Mouse (Mus musculus) midbrain, embryonic 12.5 days (tissue): ENCODE results near the gene Qtrt1. TPM values are rescaled to one million over a fixed set of nuclear protein-coding genes. Genes with fewer than 3 reads are reported as not detected.

Experiments used
- ATAC-seq: fragments of 200-750 bp; cut with Nextera tagmentation; 2 replicates; pipeline ENCODE4 v1.8.0; 2017; ENCODE audit warnings: low read depth, moderate TSS enrichment, moderate library complexity; ENCODE audit not compliant: low FRiP score
- H3K27ac ChIP-seq: fragments of 300-500 bp; sonication (generic); replicated peaks from 2 replicates; pipeline ENCODE4 v1.5.1; 2016; ENCODE audit warnings: mild to moderate bottlenecking
- H3K27me3 ChIP-seq: fragments of 300-500 bp; sonication (generic); 2 replicates; pipeline ENCODE4 v1.6.1; 2016; ENCODE audit warnings: mild to moderate bottlenecking
- H3K36me3 ChIP-seq: fragments of 300-500 bp; sonication (generic); 2 replicates; pipeline ENCODE4 v1.6.1; 2016
- H3K4me1 ChIP-seq: fragments of 300-500 bp; sonication (generic); 2 replicates; pipeline ENCODE4 v1.6.1; 2016
- H3K4me2 ChIP-seq: fragments of 300-500 bp; sonication (generic); replicated peaks from 2 replicates; pipeline ENCODE4 v1.6.1; 2016; ENCODE audit warnings: mild to moderate bottlenecking, moderate library complexity
- H3K4me3 ChIP-seq: fragments of 300-500 bp; sonication (generic); 2 replicates; pipeline ENCODE4 v1.5.1; 2016; ENCODE audit warnings: mild to moderate bottlenecking
- H3K9ac ChIP-seq: fragments of 300-500 bp; sonication (generic); replicated peaks from 2 replicates; pipeline ENCODE4 v1.6.1; 2016; ENCODE audit warnings: mild to moderate bottlenecking, moderate library complexity
- H3K9me3 ChIP-seq: fragments of 300-500 bp; sonication (generic); 2 replicates; pipeline ENCODE4 v1.6.1; 2016; ENCODE audit warnings: mild to moderate bottlenecking
- WGBS: fragments of 180-500 bp; shearing (Covaris S2); methylation state at CpG from one replicate; pipeline ENCODE4 v1.1.7; 2016; 5-methylcytosine and 5-hydroxymethylcytosine counted together
- polyA plus RNA-seq: library from polyadenylated mRNA; unstranded; fragments of >200 nt; fragmentation: Nextera tagmentation; extraction: Ambion mirVana; gene quantifications from 2 replicates; pipeline ENCODE4 v1.2.1, GENCODE M21; 2016

Gene Qtrt1
- polyA plus RNA-seq, 1 experiment from 2014 or later, result 50.7 TPM

DNA sequence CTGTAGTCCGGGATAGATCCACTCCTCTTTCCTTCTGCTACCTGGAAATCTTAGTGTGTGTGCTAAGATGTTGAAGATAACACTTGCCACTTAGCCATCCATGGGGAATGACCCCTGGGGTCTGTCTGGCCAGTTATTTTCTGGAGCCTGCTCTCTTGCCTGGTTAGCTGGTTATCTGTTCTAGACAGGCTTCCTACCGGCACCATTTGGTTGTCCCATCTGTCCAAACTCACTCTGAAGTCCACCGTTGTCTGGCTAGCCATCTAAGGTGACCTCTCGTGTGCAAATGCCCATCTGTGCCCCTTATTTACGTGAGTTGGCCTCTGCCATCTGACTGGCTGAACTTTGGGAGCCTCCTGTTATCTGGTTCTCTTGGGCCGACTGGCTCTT is 13.9 kb downstream of the Qtrt1 start:
- H3K36me3 ChIP-seq, result peaks cover 10% of the 10 kb centered on the region
- peak overlapping the region; percentile 94 for H3K4me3 ChIP-seq
- WGBS, result 15% methylated on average over 6 of the region's 6 CpGs
- peak overlapping the region; percentile 90 for H3K9ac ChIP-seq
- H3K4me1 ChIP-seq, result peaks cover 20% of the 10 kb centered on the region
- no peaks in the 10 kb centered on the region for H3K9me3 ChIP-seq
- peak overlapping the region; percentile 84; the same call in 1 of the 2 replicates for H3K27ac ChIP-seq
- H3K27me3 ChIP-seq, result no peaks in the 10 kb centered on the region
- no peak for ATAC-seq
- H3K4me2 ChIP-seq, result peak overlapping the region; percentile 92

DNA sequence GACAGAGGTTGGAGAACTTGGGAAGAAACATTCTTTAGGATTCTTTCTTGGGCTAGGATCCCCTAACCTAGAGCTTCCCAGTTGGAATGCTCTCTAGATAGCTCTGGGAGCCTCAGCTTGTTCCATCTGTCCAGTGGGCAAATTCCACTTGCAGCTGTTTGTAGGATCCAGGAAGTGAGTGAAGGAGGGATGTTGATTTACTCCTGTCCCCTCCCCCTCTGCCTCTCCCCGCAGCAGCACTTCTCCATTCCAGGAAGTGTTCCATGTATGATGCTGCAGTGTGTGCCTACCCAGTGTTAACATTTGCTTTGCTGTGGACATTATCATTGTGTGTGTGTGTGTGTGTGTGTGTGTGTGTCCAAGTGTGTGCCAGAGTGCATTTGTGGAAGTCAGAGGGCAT is 14.4 kb downstream of the Qtrt1 start:
- WGBS, result 50% methylated on average over 1 of the region's 1 CpGs
- peak overlapping the region; percentile 94 for H3K4me3 ChIP-seq
- H3K36me3 ChIP-seq, result peaks cover 5% of the 10 kb centered on the region
- H3K9ac ChIP-seq, result peak overlapping the region; percentile 90
- H3K4me2 ChIP-seq, result peak overlapping the region; percentile 92
- no peak overlapping the region for H3K27ac ChIP-seq
- peaks cover 21% of the 10 kb centered on the region for H3K4me1 ChIP-seq
- no peaks in the 10 kb centered on the region for H3K27me3 ChIP-seq
- no peaks in the 10 kb centered on the region for H3K9me3 ChIP-seq
- ATAC-seq, result no peak

DNA sequence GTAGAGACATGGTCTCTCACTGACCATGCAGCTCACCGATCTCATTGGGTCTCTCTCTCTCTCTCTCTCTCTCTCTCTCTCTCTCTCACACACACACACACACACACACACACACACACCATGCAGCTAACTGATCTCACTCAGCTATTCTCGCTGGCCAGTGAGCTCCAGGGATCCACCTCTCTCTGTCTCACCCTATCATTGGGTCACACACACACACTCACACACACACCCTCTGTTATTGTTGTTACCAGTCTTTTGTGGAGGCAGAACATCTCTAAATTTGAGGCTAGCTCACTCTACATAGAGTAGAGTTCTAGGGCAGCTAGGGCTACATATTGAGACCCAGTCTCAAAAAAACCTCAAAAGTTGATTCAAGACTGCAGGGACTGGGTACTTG is 14.9 kb downstream of the Qtrt1 start:
- Histone ChIP-seq H3K36me3 (no peaks in the 10 kb centered on the region), H3K4me1 (peaks cover 24% of the 10 kb centered on the region), H3K27me3 (no peaks in the 10 kb centered on the region), H3K4me3 (0 out of 2 replicates have a peak overlapping the region, but pooled peaks have one; percentile 94), H3K4me2 (peak overlapping the region; percentile 92), H3K9me3 (no peaks in the 10 kb centered on the region), H3K27ac (no peak overlapping the region), H3K9ac (no peak overlapping the region; the same call in 1 of the 2 replicates)
- no peak for ATAC-seq
- WGBS, result 83% methylated on average over 2 of the region's 2 CpGs

DNA sequence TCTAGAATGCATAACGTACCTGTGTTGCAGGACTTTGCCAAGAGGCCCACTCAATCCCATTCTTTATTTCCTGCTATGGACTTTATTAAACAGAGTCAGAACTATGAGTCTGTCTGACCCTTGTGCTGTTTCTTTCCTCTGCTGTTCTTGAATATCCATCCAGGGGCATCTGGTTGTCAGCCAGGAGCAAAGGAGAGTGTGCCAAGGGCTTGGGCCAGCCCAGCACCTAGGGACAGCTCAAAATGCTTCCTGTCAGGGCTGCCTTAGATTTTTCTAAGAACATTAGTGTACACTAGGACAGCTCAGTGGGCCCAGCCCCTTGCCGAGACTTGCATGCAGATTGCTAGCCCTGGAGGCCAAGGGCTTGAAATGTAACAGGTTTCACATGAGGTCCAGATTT is 16.1 kb downstream of the Qtrt1 start:
- Histone ChIP-seq H3K36me3 (no peaks in the 10 kb centered on the region), H3K27ac (no peak overlapping the region), H3K27me3 (no peaks in the 10 kb centered on the region), H3K4me3 (no peak overlapping the region), H3K4me1 (peaks cover 24% of the 10 kb centered on the region), H3K4me2 (no peak overlapping the region), H3K9me3 (no peaks in the 10 kb centered on the region), H3K9ac (no peak overlapping the region)
- WGBS, result 97% methylated on average over 2 of the region's 2 CpGs
- ATAC-seq, result no peak

DNA sequence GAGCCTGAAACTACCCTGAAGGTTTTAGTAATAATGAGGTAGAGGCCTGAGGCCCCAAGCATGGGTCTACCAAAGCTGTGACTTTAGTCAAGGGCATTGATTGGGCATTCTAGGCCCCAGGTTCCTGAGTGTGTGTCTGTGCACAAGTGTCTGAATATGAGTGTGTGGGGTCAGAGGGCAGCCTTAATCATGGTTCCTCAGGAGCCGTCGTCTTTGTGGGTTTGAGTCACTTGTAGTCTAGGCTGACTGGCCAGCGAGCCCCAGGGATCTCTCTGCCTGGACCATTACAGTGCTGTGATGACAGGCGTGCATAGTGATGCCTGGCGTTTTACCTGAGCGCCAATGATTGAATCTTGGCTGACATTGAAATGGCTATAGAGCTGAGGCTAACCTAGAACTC is 16.5 kb downstream of the Qtrt1 start:
- Histone ChIP-seq H3K27me3 (no peaks in the 10 kb centered on the region), H3K36me3 (no peaks in the 10 kb centered on the region), H3K4me3 (no peak overlapping the region), H3K4me2 (no peak overlapping the region), H3K4me1 (peaks cover 24% of the 10 kb centered on the region), H3K27ac (no peak overlapping the region), H3K9me3 (no peaks in the 10 kb centered on the region), H3K9ac (no peak overlapping the region)
- 90% methylated on average over 6 of the region's 6 CpGs for WGBS
- ATAC-seq, result no peak

DNA sequence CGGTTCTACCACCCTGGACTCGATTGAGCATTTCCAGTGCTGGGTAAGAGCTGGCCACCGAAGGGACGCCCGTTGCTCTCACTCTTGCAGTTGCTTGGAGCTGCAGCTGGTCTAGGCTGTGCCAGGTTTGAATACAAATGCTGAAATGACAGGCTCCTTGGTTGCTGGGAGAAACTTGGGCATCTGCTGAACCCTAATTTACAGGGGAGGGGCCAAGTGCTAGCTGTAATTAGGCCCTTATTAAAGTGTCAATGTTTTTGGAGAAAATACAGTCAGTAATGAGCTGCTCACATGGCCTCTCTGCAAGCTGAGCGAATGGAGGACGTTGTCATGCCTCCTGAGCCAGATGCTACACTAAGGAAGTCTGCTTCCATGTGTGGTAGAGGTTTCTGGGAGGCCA is 19.1 kb downstream of the Qtrt1 start:
- no peak overlapping the region for H3K4me2 ChIP-seq
- no peak overlapping the region for H3K27ac ChIP-seq
- H3K4me1 ChIP-seq, result peaks cover 21% of the 10 kb centered on the region
- no peak overlapping the region for H3K4me3 ChIP-seq
- no peak overlapping the region for H3K9ac ChIP-seq
- no peaks in the 10 kb centered on the region for H3K36me3 ChIP-seq
- H3K27me3 ChIP-seq, result no peaks in the 10 kb centered on the region
- ATAC-seq, result no peak
- no peaks in the 10 kb centered on the region for H3K9me3 ChIP-seq
- WGBS, result 84% methylated on average over 7 of the region's 7 CpGs

DNA sequence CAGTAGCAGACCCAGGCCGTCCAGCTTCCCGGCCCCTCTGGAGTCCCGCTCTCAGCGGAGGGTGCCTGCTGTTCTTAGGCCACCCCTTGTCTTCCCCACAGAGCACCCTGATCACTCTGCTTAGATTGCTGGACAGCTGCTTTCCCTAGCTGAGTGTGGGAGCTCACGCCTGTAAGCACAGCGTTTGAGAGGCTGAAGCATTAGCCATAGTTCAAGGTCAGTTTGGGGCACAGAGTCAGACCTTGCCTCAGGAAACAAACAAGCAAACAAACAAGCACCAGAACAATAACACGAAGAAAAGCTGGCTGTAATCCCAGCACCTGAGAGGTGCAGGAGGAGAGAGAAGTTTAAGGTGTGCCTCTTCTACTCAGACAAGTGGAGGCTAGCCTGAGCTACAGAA is 20.4 kb downstream of the Qtrt1 start:
- no peak for ATAC-seq
- Histone ChIP-seq H3K9me3 (no peaks in the 10 kb centered on the region), H3K4me3 (no peak overlapping the region), H3K4me1 (peaks cover 10% of the 10 kb centered on the region; the same call in 1 of the 2 replicates), H3K27me3 (no peaks in the 10 kb centered on the region), H3K27ac (no peak overlapping the region), H3K4me2 (no peak overlapping the region), H3K36me3 (no peaks in the 10 kb centered on the region), H3K9ac (no peak overlapping the region)
- WGBS, result 92% methylated on average over 7 of the region's 7 CpGs

DNA sequence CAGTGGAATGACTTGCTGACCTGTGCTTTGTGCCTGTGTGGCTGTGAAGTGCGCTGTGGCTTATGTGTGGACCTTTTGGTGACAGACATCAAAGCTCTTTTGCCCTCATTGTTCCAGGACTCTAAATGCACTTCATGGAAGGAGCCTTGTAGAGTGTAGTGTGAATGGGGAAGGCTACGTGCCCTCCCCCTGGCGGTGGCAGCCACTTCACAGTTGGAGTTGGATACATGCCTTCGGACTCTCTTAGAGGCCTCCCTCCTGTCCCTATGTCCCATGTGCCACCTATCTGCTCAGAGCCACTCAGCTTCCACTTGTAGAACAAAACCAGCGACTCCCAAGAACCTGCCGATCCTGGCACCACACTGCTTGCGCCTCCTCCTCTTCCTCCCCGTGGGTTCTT is 22.1 kb downstream of the Qtrt1 start:
- H3K36me3 ChIP-seq, result no peaks in the 10 kb centered on the region
- no peak overlapping the region for H3K27ac ChIP-seq
- no peak overlapping the region for H3K9ac ChIP-seq
- H3K4me3 ChIP-seq, result no peak overlapping the region
- H3K4me1 ChIP-seq, result peaks cover 15% of the 10 kb centered on the region; the same call in 1 of the 2 replicates
- H3K9me3 ChIP-seq, result no peaks in the 10 kb centered on the region
- WGBS, result 91% methylated on average over 8 of the region's 8 CpGs
- no peaks in the 10 kb centered on the region for H3K27me3 ChIP-seq
- no peak overlapping the region for H3K4me2 ChIP-seq
- no peak for ATAC-seq

DNA sequence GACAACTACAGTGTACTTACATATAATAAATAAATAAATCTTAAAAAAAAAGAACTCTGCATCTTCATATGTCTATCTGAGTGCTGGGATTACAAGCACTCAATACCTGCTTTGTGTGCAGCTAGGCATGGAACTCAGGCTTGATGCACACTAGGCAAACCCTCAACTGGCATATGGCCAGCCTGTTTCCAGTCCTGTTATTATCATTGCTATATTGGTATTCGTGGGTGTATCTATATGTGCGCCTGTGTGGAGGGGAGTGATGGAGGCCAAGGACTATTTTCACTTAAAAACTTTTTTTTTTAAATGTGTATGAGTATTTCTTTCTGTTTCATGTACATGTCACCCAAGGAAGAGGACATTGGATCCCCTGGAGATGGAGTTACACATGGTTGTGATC is 22.8 kb downstream of the Qtrt1 start:
- Histone ChIP-seq H3K4me3 (no peak overlapping the region), H3K9ac (no peak overlapping the region), H3K27me3 (no peaks in the 10 kb centered on the region), H3K9me3 (no peaks in the 10 kb centered on the region), H3K4me2 (no peak overlapping the region), H3K36me3 (no peaks in the 10 kb centered on the region), H3K27ac (no peak overlapping the region), H3K4me1 (peaks cover 15% of the 10 kb centered on the region; the same call in 1 of the 2 replicates)
- ATAC-seq, result no peak
- 97% methylated on average over 2 of the region's 2 CpGs for WGBS

DNA sequence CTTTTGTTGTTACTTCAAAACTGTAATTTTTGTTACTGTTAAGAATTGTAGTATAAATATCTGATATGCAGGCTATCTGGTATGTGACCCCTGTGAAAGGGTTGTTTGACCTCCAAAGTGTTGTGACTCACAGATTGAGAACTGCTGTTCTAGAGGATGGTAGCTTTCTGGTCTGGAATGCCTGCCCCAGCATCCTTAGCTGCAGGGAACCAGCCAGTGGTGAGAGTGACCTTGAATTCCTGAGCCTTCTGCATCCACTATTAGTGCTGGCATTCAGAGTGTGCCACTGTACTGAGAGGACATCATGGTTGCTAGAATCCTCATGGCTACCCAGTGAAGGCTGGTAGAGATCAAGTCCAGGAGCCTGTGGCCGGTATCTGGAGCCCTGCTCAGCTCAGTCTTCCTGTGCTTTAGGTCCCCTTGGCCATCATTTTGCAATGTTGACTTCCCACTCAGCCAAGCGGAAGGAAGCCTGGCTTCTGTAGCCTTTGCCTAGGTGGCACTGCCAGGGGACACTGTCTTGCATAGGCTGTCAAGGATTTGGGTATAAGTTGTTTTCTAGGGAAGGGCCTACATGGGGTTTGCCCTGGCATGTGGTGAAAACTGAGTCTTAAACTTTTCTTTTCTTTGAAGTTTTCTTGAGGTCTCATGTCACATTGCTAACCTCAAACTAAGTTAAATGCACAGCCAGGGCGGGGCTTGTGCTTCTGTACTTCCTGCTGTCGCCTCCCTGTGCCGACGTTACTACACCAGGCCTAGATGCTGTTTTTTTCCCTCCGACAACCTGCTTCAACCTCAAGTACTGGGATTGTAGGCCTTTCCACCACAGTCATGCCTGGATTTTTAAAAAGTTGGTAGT is 24.4 kb downstream of the Qtrt1 start:
- no peak overlapping the region for H3K9ac ChIP-seq
- H3K9me3 ChIP-seq, result no peaks in the 10 kb centered on the region
- H3K4me3 ChIP-seq, result no peak overlapping the region
- H3K36me3 ChIP-seq, result no peaks in the 10 kb centered on the region
- H3K4me1 ChIP-seq, result peaks cover 8% of the 10 kb centered on the region; the same call in 1 of the 2 replicates
- H3K4me2 ChIP-seq, result no peak overlapping the region
- no peak for ATAC-seq
- H3K27me3 ChIP-seq, result no peaks in the 10 kb centered on the region
- WGBS, result 95% methylated on average over 7 of the region's 7 CpGs
- no peak overlapping the region for H3K27ac ChIP-seq

DNA sequence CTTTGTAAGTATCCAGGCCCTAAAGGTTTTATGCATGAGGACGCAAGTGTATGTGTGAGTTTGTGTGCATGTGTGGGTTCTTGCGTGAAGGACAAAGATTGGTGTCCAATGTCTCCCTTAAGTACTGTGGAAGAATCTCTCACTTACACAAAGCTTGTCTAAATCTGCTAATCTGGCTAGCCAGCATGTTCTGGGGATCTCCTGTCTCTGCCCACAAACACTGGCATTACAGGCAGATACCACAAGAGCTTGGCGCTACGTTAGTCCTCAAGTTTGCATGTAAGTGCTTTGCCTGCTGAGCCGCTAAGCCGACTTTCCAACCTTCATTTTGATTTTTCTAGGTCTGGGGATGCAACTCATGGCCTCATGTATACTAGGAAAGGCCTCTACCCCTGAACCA is 25.9 kb downstream of the Qtrt1 start:
- ATAC-seq, result no peak
- Histone ChIP-seq H3K4me2 (no peak overlapping the region), H3K27ac (no peak overlapping the region), H3K4me3 (no peak overlapping the region), H3K9me3 (no peaks in the 10 kb centered on the region), H3K4me1 (peaks cover 4% of the 10 kb centered on the region; the same call in 1 of the 2 replicates), H3K36me3 (no peaks in the 10 kb centered on the region), H3K9ac (no peak overlapping the region), H3K27me3 (no peaks in the 10 kb centered on the region)
- WGBS, result 92% methylated on average over 6 of the region's 6 CpGs

DNA sequence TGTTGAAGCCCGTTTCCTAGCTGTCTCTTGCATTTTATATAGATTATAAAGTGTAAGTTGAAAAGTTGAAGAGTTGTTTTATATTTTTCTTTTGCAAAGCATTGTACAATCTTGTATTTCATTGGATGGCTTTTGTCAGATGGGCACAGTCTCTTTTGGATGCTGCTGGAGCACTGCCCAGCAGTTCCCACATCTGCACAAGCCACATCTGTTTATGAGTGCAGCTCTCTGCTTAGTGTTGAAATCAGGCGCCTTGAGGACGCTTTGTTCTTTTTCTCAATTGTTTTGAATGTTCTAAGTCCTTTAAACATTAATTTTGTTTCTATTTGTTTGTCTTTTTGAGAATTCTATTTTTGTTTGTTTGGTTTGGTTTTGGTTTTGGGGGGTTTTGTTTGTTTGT is 26.6 kb downstream of the Qtrt1 start:
- H3K27ac ChIP-seq, result no peak overlapping the region
- no peak overlapping the region for H3K9ac ChIP-seq
- peaks cover 4% of the 10 kb centered on the region; the same call in 1 of the 2 replicates for H3K4me1 ChIP-seq
- H3K27me3 ChIP-seq, result no peaks in the 10 kb centered on the region
- WGBS, result 86% methylated on average over 3 of the region's 3 CpGs
- no peak overlapping the region for H3K4me2 ChIP-seq
- no peak for ATAC-seq
- no peaks in the 10 kb centered on the region for H3K36me3 ChIP-seq
- no peak overlapping the region for H3K4me3 ChIP-seq
- no peaks in the 10 kb centered on the region for H3K9me3 ChIP-seq
